Comparison of ENCODE assay signal across 31 mouse cellular contexts in genomic region chr2:80271431-80271830, GRCm38 (mm10). TPM values are rescaled to one million over a fixed set of nuclear protein-coding genes. Genes with fewer than 3 reads are reported as not detected.
"Had no signal": no experiment of that assay in that cellular context is flagged by ENCODE, and none has a peak within 500 bp of the region (broad histone marks: within the 10 kb centered on the region; RNA-seq: fewer than 3 reads in every experiment).

No protein-coding gene starts in this region.

- H3K4me3 ChIP-seq: kidney, embryonic 15.5 days; left cerebral cortex, adult 2 months; liver, embryonic 13.5 days; stomach, embryonic 15.5 days had no signal

- H3K4me1 ChIP-seq: liver, embryonic 13.5 days; stomach, embryonic 15.5 days had no signal

- H3K27me3 ChIP-seq: kidney, embryonic 15.5 days; liver, embryonic 13.5 days; stomach, embryonic 15.5 days had no signal

- H3K9me3 ChIP-seq: kidney, embryonic 15.5 days; liver, embryonic 13.5 days; stomach, embryonic 15.5 days had no signal

- H3K4me2 ChIP-seq: kidney, embryonic 15.5 days; liver, embryonic 13.5 days; midbrain, embryonic 11.5 days; stomach, embryonic 15.5 days had no signal

- H3K36me3 ChIP-seq: kidney, embryonic 15.5 days; liver, embryonic 13.5 days; stomach, embryonic 15.5 days had no signal

- H3K9ac ChIP-seq: kidney, embryonic 15.5 days; liver, embryonic 13.5 days; stomach, embryonic 15.5 days had no signal

- DNase-seq: kidney, postnatal 10 days; kidney, postnatal 36 days; layer of hippocampus, postnatal 36 days; liver, embryonic 13.5 days; lung, adult 2 months; lung, postnatal 14 days; lung, postnatal 4 days; midbrain, embryonic 14.5 days; right cerebral cortex, postnatal 14 days; right cerebral cortex, postnatal 4 days; spleen, adult 18-20 months; thymus, postnatal 25 days had no signal

- H3K27ac ChIP-seq: kidney, embryonic 15.5 days; left cerebral cortex, adult 2 months; liver, embryonic 13.5 days; stomach, embryonic 15.5 days had no signal

RNA-seq across cellular contexts. Expression of gene Prdx6b, which starts 20.8 kb away (rescaled TPM):
- total RNA-seq: layer of hippocampus, adult 8-10 months; layer of hippocampus, postnatal 10 days; layer of hippocampus, postnatal 36 days; left cerebral cortex, adult 2 months; left cerebral cortex, postnatal 10 days; left cerebral cortex, postnatal 36 days; liver, adult 2 months; megakaryocyte progenitor cell, adult 5-6 weeks; megakaryocyte-erythroid progenitor cell, adult 5-6 weeks; midbrain, postnatal 0 days had no signal
- polyA plus RNA-seq: kidney, embryonic 15.5 days; limb, embryonic 11.5 days; limb, embryonic 14.5 days; liver, adult 2 months; liver, embryonic 13.5 days; liver, embryonic 16.5 days; lung, adult 2 months; lung, embryonic 16.5 days; midbrain, embryonic 11.5 days; midbrain, embryonic 14.5 days; midbrain, postnatal 0 days; neural tube, embryonic 11.5 days; neural tube, embryonic 14.5 days; thymus, postnatal 0 days had no signal
